Mouse (Mus musculus): Measurements from ENCODE around the gene Pmm1. TPM values are rescaled to one million over a fixed set of nuclear protein-coding genes. Genes with fewer than 3 reads are reported as not detected.

Gene Pmm1
- polyA plus RNA-seq, 1 experiment from 2014 or later = 107 TPM

DNA sequence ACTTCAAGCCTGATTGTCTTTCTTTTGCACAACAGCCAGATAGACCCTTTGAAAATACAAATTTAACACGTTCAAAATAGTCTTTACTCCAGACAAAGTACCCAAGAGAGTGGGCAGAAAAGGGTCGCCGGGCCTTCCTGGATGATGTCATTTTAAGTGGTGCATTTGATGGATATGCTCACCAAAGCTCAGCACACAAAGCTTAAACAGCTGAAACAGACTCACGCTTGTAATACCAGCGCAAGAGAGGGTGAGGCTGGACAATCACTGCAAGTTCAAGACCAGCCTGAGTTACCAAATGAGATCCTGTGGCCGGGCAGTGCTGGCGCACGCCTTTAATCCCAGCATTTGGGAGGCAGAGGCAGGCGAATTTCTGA is 34.3 kb downstream of the Pmm1 start:
- Histone ChIP-seq H3K4me1 (ENCODE audit: control insufficient read depth, insufficient read depth, low read length) (peaks cover 25% of the 10 kb centered on the region), H3K9ac (ENCODE audit: low read depth, low read length) (no peak overlapping the region), H3K4me2 (ENCODE audit: low read length) (peak overlapping the region; percentile 93), H3K27me3 (ENCODE audit: control insufficient read depth, insufficient read depth, low read depth, low read length) (no peaks in the 10 kb centered on the region), H3K36me3 (ENCODE audit: control insufficient read depth, insufficient read depth, low read length) (no peaks in the 10 kb centered on the region), H3K27ac (ENCODE audit: low read length) (peak overlapping the region; percentile 83), H3K9me3 (replicated peaks; ENCODE audit: control insufficient read depth, low read length, poor library complexity, severe bottlenecking) (no peaks in the 10 kb centered on the region), H3K4me3 (ENCODE audit: low read depth, low read length) (peak overlapping the region; percentile 56)
- 26% methylated on average over 9 of the region's 9 CpGs for WGBS
- ATAC-seq = no peak

DNA sequence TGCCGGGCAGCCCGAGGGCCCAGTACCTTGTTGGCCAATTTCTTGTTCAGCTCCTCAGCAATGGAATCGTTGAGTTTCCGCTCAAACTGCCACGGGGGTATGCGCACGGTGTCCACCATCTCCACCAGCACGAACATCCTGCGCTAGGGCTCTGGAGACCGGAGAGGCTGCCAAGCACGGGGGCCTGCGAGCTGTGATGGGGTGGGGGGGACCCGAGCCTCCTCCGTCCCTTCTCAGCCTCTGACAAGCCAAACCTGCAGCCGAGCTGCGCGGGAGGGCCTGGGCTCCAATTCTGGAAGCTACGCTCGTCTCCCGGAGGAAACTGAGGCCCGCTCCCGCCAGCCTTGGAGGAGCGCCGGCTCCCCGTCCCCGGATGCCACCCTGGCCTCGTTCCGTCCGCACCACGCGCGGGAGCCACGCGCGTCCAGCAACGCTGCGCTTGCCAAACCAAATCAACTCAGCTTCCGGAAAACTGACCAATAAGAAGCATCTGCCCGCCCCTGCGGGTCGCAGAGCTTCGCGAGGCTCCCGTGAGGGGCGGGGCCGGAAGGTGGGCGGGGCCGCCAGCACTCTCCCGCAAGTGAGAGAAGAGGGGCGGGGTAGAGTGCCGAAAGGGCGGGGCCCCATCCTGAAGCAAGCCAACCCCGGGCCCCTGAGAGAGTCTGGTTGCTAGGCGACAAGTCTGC is 34.8 kb downstream of the Pmm1 start, which contains the start of gene Polr3h:
Gene Polr3h, minus strand, starts transcription at position 481 of the 686 bp plus-strand sequence.
- peaks cover 25% of the 10 kb centered on the region for H3K4me1 ChIP-seq (ENCODE audit: control insufficient read depth, insufficient read depth, low read length)
- peak within 1 kb of the TSS; percentile 93 for H3K4me2 ChIP-seq (ENCODE audit: low read length)
- H3K27ac ChIP-seq (ENCODE audit: low read length) = peak within 1 kb of the TSS; percentile 83
- H3K36me3 ChIP-seq (ENCODE audit: control insufficient read depth, insufficient read depth, low read length) = no peaks in the 10 kb centered on the region
- H3K9ac ChIP-seq (ENCODE audit: low read depth, low read length) = peak within 1 kb of the TSS; percentile 70
- no peaks in the 10 kb centered on the region for H3K27me3 ChIP-seq (ENCODE audit: control insufficient read depth, insufficient read depth, low read depth, low read length)
- peak within 1 kb of the TSS; percentile 56 for H3K4me3 ChIP-seq (ENCODE audit: low read depth, low read length)
- ATAC-seq = peak; percentile 95
- under 1% methylated on average over 54 of the region's 54 CpGs for WGBS
- no peaks in the 10 kb centered on the region for H3K9me3 ChIP-seq (replicated peaks; ENCODE audit: control insufficient read depth, low read length, poor library complexity, severe bottlenecking)

DNA sequence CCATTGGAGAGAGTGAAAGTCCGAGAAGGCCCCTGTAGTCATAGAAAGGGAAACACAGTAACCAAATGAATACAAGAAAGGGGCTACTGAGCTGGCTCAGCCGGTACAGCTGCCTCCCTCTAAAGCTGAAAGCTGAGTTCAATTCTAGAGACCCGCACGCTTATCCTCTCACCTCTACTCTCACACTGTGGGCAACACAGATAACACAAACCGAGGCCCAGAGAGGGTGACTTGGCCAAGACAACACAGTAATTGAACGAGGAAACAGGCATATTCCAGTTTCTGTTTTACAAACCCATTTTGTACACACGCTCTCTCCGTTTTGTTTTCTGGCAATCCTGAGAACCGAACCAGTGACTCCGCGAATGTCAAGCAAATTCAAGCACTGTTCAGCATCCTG is 35.8 kb downstream of the Pmm1 start:
- Histone ChIP-seq H3K9me3 (replicated peaks; ENCODE audit: control insufficient read depth, low read length, poor library complexity, severe bottlenecking) (no peaks in the 10 kb centered on the region), H3K36me3 (ENCODE audit: control insufficient read depth, insufficient read depth, low read length) (no peaks in the 10 kb centered on the region), H3K4me1 (ENCODE audit: control insufficient read depth, insufficient read depth, low read length) (peaks cover 25% of the 10 kb centered on the region), H3K27ac (ENCODE audit: low read length) (no peak overlapping the region), H3K4me2 (ENCODE audit: low read length) (peak overlapping the region; percentile 93), H3K9ac (ENCODE audit: low read depth, low read length) (0 out of 2 replicates have a peak overlapping the region, but pooled peaks have one; percentile 70), H3K4me3 (ENCODE audit: low read depth, low read length) (peak overlapping the region; percentile 56), H3K27me3 (ENCODE audit: control insufficient read depth, insufficient read depth, low read depth, low read length) (no peaks in the 10 kb centered on the region)
- WGBS = 88% methylated on average over 11 of the region's 11 CpGs
- no peak for ATAC-seq

DNA sequence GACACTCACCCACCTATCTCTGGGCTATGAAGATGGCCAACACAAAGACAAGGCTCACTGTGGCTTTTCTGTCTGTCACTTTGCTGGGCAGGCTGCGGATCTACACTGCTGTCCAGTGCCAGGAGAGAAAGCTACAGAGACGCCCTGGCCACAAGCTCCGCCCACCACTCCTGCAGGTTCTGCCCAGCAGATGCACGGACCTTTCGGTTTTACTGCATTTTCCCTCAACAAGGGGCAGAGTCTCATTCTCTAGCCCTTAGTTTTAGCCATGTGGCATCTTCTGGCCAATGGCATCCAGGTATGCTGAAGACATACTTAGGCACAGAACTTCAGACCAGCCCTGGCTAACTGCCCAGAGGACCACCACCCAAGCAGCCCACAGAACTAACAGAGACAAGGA is 39.5 kb downstream of the Pmm1 start:
- ATAC-seq = no peak
- WGBS = 69% methylated on average over 5 of the region's 5 CpGs
- Histone ChIP-seq H3K36me3 (ENCODE audit: control insufficient read depth, insufficient read depth, low read length) (peaks cover 10% of the 10 kb centered on the region; the same call in 1 of the 2 replicates), H3K9me3 (replicated peaks; ENCODE audit: control insufficient read depth, low read length, poor library complexity, severe bottlenecking) (no peaks in the 10 kb centered on the region), H3K4me3 (ENCODE audit: low read depth, low read length) (no peak overlapping the region), H3K9ac (ENCODE audit: low read depth, low read length) (no peak overlapping the region), H3K4me1 (ENCODE audit: control insufficient read depth, insufficient read depth, low read length) (peaks cover 18% of the 10 kb centered on the region), H3K27ac (ENCODE audit: low read length) (peak overlapping the region; percentile 50), H3K27me3 (ENCODE audit: control insufficient read depth, insufficient read depth, low read depth, low read length) (no peaks in the 10 kb centered on the region), H3K4me2 (ENCODE audit: low read length) (no peak overlapping the region)

DNA sequence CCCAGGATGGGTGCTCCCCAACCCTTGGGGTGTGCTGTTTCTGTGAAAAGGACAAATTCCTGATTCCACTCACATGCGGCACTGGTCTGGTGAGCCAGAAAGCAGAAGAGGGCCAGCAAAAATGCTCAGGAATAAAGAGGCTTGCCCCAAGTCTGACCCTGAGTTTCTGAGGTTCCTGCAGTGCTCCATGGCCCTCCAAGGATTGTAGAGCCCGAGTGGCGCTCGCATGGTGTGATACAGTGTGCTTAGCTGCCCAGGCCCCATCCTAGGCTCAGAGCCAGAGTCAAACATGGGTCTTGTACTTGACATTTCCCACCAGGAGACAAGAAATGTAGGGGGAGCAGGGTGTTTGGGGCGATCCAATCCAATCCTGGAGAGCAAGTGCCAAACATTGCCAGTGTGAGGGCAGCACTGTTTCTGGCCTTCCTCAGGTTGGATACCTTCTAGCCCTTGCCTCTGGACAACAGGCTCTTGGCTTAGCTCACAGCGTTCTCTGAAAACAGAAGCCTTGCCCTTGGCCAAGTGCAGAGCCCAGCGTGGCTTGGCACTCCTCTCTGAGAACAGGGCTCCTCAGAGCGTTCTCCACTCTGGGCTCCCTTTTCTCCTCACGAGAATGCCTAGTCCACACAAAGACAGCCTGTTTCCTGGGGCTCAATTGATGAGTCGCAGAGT is 40.0 kb downstream of the Pmm1 start:
- Histone ChIP-seq H3K27ac (ENCODE audit: low read length) (peak overlapping the region; percentile 50), H3K27me3 (ENCODE audit: control insufficient read depth, insufficient read depth, low read depth, low read length) (no peaks in the 10 kb centered on the region), H3K36me3 (ENCODE audit: control insufficient read depth, insufficient read depth, low read length) (peaks cover 12% of the 10 kb centered on the region; the same call in 1 of the 2 replicates), H3K9me3 (replicated peaks; ENCODE audit: control insufficient read depth, low read length, poor library complexity, severe bottlenecking) (no peaks in the 10 kb centered on the region), H3K4me3 (ENCODE audit: low read depth, low read length) (no peak overlapping the region), H3K4me2 (ENCODE audit: low read length) (no peak overlapping the region), H3K9ac (ENCODE audit: low read depth, low read length) (no peak overlapping the region), H3K4me1 (ENCODE audit: control insufficient read depth, insufficient read depth, low read length) (peaks cover 18% of the 10 kb centered on the region)
- WGBS = 78% methylated on average over 10 of the region's 10 CpGs
- 0 out of 2 replicates have a peak, but pooled peaks have one; percentile 14 for ATAC-seq

DNA sequence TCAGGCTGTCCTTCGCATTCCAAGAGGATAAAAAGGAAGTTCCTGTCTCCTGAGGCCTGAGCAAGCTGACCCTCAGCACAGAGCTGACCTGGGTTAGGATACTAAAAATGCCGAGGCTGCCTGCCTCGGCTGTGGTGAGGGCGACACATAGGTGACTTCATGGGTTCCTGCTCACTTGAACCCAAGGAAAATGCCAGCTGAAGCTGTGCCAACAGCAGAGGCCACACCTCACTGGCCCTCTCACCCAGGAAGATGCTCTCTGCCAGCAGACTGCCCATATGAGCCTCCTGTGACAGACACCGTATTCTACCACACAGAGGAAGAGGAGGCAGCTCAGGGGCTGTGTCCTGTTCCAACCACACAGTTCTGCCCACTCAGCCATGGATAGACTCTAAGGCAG is 41.7 kb downstream of the Pmm1 start:
- H3K36me3 ChIP-seq (ENCODE audit: control insufficient read depth, insufficient read depth, low read length) = peaks cover 17% of the 10 kb centered on the region; the same call in 1 of the 2 replicates
- H3K4me1 ChIP-seq (ENCODE audit: control insufficient read depth, insufficient read depth, low read length) = peaks cover 4% of the 10 kb centered on the region; the same call in 1 of the 2 replicates
- no peaks in the 10 kb centered on the region for H3K27me3 ChIP-seq (ENCODE audit: control insufficient read depth, insufficient read depth, low read depth, low read length)
- ATAC-seq = no peak
- no peak overlapping the region for H3K4me2 ChIP-seq (ENCODE audit: low read length)
- 83% methylated on average over 5 of the region's 5 CpGs for WGBS
- no peak overlapping the region for H3K4me3 ChIP-seq (ENCODE audit: low read depth, low read length)
- H3K9ac ChIP-seq (ENCODE audit: low read depth, low read length) = no peak overlapping the region
- no peak overlapping the region for H3K27ac ChIP-seq (ENCODE audit: low read length)
- H3K9me3 ChIP-seq (replicated peaks; ENCODE audit: control insufficient read depth, low read length, poor library complexity, severe bottlenecking) = no peaks in the 10 kb centered on the region

DNA sequence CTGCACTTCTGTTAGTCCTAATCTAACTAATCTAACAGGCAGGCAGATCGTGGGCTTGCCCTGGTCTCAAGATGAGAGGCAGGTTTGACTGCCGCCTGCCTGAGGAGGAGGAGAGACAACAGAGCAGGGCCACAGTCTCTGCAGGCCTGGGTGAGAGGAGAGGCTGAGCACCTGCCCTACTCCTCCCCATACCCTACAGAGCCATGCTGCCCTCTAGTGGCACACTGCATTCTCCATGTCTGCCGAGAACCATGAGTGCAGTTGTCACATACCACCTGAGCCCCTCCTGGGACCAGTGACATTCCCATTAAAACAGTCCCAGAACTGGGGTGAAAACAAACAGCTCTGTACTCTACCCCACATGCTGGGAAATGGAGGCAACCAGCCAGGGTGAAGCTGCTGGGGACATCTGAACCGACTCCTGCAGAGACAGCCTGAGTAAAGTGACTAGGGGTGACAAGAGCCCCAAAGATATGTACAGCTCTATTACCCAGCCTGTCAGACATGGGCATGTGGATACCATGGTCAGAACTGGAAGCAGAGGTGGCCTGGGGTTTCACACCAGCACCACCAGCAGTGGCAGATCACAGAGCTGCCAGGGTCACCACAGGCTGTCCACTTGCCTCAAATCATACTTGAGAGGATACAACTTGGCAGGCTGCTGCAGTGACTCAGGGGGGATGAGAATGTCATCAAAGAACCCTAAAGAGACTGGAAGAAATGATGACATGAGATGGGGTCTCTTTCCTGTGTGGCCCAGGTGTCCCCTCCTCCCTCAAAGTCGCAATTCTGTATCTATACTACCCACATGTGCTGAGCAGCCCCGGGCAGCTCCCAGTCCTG is 42.9 kb downstream of the Pmm1 start:
- H3K36me3 ChIP-seq (ENCODE audit: control insufficient read depth, insufficient read depth, low read length) = peaks cover 23% of the 10 kb centered on the region; the same call in 1 of the 2 replicates
- H3K9me3 ChIP-seq (replicated peaks; ENCODE audit: control insufficient read depth, low read length, poor library complexity, severe bottlenecking) = no peaks in the 10 kb centered on the region
- no peaks in the 10 kb centered on the region for H3K4me1 ChIP-seq (ENCODE audit: control insufficient read depth, insufficient read depth, low read length)
- no peak overlapping the region for H3K27ac ChIP-seq (ENCODE audit: low read length)
- H3K4me2 ChIP-seq (ENCODE audit: low read length) = no peak overlapping the region
- no peak for ATAC-seq
- no peaks in the 10 kb centered on the region for H3K27me3 ChIP-seq (ENCODE audit: control insufficient read depth, insufficient read depth, low read depth, low read length)
- WGBS = 56% methylated on average over 6 of the region's 6 CpGs
- H3K4me3 ChIP-seq (ENCODE audit: low read depth, low read length) = no peak overlapping the region
- H3K9ac ChIP-seq (ENCODE audit: low read depth, low read length) = no peak overlapping the region

DNA sequence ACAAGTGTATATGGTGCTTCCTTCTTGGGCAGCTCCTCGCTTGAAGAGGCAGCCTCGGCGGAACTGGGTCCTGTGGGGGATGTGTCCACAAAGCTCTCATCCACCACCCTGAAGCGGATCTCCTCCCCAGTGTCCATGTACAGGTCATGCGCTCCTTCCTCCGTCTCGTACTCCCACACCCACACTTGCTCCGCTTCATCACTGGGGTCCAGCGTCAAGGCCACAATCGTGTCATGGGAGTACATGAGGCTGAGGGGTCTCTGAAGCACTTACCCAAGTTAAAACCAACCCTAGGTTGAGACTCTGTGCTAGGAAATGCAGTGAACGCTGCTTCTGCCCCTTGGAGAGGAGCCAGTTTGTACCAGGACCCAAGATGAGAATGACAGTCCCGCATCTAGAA is 43.5 kb downstream of the Pmm1 start:
- Histone ChIP-seq H3K27me3 (ENCODE audit: control insufficient read depth, insufficient read depth, low read depth, low read length) (no peaks in the 10 kb centered on the region), H3K27ac (ENCODE audit: low read length) (no peak overlapping the region), H3K9ac (ENCODE audit: low read depth, low read length) (no peak overlapping the region), H3K4me3 (ENCODE audit: low read depth, low read length) (no peak overlapping the region), H3K36me3 (ENCODE audit: control insufficient read depth, insufficient read depth, low read length) (peaks cover 23% of the 10 kb centered on the region; the same call in 1 of the 2 replicates), H3K4me1 (ENCODE audit: control insufficient read depth, insufficient read depth, low read length) (no peaks in the 10 kb centered on the region), H3K9me3 (replicated peaks; ENCODE audit: control insufficient read depth, low read length, poor library complexity, severe bottlenecking) (no peaks in the 10 kb centered on the region), H3K4me2 (ENCODE audit: low read length) (no peak overlapping the region)
- ATAC-seq = no peak
- WGBS = 95% methylated on average over 12 of the region's 12 CpGs
